Mouse (Mus musculus) right cerebral cortex, postnatal 10 days (tissue): ENCODE measurements at regions not wholly inside any gene's neighbourhood (a gene's known extent, or its start where the extent isn't known, plus 50 kb on each side); places are given as distances from the start of the nearest gene placed in this dataset.
A peak's percentile ranks its signal among the peaks of the same experiment; 100 is the strongest.

ENCODE experiments used
- DNase-seq, 2 experiments: peaks; one replicate each; pipeline ENCODE4 v3.0.0; 2021; ENCODE audit warnings: low spot score in 2 of 2

- DNase-seq, result peak in 1 of 2 experiments; percentile 24
Observed at GRCm38 (mm10) chr5:61863426-61863825, 54.8 kb downstream of the G6pd2 start.
